Mouse (Mus musculus) spleen, embryonic (tissue): ENCODE measurements around the gene Cxcl12.

Experiments
- CTCF ChIA-PET: fragments of 350-600 bp; sonication (Branson Sonifier 250); formaldehyde crosslinking; loops from one replicate; lab custom pipeline; 2022; lab: Charles Lee

The Cxcl12 gene

GRCm38 (mm10) chr6:117168321-117169011 is at the start of gene Cxcl12:
Cxcl12 (plus strand) TSS chr6:117168535.
- CTCF ChIA-PET, result no interaction called here

DNA sequence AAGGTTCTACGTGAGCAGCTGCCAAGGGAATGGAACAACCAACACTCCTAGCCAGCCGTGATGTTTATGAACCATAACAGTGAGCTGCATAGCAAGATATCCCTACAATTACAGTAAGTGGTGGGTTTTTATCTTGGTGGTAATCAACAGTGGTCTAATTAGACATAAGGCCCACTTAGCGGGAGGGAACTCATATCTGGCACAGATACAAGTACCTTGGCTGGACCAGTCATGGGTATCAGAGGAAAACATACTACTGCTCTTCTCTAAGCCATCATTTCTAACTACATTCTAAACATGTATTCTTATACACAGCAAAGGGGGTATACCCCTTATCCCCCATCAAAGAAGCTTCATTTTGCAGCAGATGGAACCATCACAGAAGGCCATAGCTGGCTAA is 46.3 kb upstream of the Cxcl12 start:
- CTCF ChIA-PET, result no interaction called here

- CTCF ChIA-PET, result no interaction called here
Measured at GRCm38 (mm10) chr6:117126356-117126755, 42.0 kb upstream of the Cxcl12 start.

DNA sequence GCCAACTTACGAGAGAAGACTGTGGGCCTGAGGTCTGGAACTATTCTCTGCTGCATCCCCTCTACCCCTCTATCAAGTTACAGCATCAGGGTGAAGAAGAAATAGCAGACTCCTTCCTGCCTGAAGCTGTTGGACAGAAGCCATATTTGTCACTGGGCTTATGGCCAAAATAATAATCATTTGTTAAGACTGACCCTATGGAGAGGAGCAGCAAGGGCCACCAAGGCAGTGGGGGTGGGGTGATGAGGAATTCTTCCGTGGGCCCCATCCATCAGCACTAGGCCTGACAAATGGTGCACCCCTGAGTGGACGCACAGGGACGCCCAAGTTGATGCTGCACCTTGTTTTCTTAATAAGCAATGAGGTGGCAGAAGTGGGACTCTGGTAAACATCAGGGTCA is 38.9 kb upstream of the Cxcl12 start:
- CTCF ChIA-PET, result no interaction called here

GRCm38 (mm10) chr6:117130680-117131111 is 37.6 kb upstream of the Cxcl12 start:
- CTCF ChIA-PET, result no interaction called here

DNA sequence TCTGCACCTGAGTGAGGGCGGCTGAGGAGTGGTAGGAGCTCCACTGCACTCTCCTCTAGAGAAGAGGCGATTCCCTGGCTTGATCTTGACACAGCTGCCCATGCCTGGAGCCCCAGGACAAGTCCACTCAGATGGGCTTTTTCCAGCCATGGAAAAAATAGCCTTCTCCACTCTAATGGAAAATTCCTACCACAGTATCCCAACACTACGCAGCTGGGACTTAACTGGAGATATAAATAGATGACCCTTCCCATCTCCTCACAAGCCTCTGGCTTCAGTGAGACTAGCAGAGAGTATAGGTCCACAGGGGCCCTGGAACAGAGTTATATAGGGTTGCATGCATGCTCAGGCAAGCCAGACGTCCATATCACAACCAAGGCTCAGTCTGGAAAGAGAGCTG is 33.8 kb upstream of the Cxcl12 start:
- CTCF ChIA-PET, result no interaction called here

GRCm38 (mm10) chr6:117137735-117138134 is 30.6 kb upstream of the Cxcl12 start:
- CTCF ChIA-PET, result interaction anchor here (0.6 kb wide), 1 partner anchor 378 kb away, joined by 3 read pairs; no protein-coding TSS in a partner anchor

DNA sequence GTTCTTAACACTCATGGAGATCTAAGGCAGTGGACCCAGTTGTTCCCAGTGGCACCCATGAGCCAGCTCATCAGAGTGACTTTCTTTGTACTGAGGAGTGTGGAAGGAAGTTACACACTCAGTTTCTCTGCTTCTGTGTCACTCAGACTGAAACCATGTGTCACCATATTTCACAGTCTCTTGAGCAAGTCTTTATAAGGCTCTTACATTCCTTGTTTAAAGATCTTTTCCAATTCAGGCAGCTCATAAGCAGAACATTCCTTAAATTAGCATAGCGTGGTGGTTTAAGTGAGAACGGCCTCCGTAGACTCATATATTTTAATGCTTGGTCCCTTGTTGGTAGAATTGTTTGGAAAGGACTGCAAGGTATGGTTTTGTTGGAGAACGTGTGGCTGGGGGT is 27.4 kb upstream of the Cxcl12 start:
- CTCF ChIA-PET, result no interaction called here

- CTCF ChIA-PET, result no interaction called here
Measured at GRCm38 (mm10) chr6:117146951-117147350, 21.4 kb upstream of the Cxcl12 start.

DNA sequence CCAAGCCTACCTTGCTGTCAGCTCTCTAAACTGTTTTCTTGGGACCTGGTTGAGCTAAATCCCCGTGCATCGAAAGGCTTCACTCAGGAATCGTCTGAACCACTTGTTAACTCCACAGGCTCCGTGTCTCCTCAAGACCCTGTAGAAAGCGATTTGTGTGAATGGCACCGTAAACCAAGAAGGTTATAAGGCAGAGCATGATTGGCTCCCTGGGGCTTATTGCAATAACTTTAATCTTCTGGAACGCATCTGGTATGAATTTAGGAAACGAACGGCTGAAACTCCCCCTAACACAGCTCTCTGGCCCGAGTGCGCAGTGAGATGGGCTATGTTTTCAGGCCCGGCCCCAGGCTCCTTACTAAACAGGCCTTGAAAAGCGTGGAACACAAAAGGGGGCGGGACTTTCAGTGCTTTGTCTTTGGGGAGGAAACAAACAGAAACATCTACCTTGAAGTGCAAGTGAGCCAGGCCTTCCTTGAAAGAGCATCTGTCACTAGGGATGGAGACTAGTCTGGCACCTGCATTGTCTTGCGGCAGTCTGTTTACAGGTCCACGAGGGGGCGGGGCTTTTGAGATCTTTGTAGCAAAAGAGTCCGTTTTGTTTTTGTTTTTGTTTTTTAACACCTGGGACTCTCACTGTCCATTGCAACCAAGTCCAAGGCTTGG is 16.7 kb upstream of the Cxcl12 start:
- CTCF ChIA-PET, result no interaction called here

DNA sequence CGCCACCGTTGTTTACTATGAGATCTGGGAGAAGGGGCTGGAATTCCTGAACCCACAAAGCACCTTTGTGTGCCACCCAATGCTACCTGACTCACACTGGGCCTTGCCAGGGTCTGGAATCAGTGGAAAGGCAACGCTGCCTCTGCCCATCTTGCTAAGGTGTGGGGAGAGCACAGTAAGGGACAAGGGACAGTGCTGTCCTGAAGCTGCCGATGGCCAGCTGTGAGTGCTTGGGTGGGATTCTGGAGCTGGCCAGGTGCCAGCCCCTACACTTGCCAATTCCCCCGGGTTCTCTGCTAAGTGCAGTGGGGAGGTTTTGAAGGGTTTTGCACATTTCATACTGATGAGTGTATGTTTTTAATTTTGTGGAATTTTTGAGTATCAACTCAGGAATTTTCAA is 15.3 kb upstream of the Cxcl12 start:
- CTCF ChIA-PET, result no interaction called here

GRCm38 (mm10) chr6:117156846-117157245 is 11.5 kb upstream of the Cxcl12 start:
- CTCF ChIA-PET, result no interaction called here

DNA sequence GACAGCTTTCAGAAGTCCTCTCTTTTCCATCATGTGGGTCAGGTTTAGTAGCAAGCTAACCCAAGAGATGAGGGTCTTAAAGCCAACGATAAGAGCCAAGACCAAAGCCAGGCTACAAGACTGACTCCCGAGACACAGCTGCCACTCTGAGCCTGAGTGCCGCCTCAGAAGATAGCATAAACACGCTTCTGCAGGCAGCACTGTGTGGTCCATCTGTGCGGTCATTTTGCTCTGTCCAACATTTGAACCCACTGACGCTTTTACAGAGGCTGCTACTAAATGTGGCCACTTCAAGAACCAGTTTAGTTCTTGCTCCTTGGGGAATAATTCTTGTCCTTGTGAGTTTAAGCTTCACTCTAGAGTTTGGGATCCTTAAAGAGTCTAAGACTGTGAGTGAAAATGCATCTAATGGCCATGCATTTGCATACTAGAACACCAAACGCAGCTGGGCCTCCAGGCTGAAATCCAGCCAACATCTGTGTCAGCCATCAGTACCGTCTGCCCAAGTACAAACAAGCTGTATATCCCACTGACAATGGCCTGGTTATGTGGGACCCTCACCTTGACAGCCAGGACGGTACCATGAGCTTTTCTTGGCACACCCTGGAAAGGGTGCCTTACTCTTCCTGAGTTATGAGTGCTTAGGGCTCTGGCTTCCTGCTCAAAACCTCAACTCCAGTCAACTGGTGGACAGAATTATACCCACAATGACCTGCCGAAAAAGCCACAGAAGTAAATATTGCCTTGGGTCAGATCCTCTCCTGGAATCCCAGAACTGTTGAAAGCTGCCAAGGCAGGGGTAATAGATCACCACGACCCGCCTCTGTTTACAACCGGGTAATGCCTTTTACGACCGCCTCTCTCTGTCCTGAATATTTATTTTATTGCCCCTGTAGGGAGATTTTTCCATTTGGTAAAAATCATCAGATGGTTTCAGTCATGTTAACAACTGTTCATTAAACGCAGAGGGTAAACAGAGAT is 8.3 kb upstream of the Cxcl12 start:
- CTCF ChIA-PET, result no interaction called here

- CTCF ChIA-PET, result no interaction called here
Measured at GRCm38 (mm10) chr6:117163486-117163885, 4.8 kb upstream of the Cxcl12 start.

DNA sequence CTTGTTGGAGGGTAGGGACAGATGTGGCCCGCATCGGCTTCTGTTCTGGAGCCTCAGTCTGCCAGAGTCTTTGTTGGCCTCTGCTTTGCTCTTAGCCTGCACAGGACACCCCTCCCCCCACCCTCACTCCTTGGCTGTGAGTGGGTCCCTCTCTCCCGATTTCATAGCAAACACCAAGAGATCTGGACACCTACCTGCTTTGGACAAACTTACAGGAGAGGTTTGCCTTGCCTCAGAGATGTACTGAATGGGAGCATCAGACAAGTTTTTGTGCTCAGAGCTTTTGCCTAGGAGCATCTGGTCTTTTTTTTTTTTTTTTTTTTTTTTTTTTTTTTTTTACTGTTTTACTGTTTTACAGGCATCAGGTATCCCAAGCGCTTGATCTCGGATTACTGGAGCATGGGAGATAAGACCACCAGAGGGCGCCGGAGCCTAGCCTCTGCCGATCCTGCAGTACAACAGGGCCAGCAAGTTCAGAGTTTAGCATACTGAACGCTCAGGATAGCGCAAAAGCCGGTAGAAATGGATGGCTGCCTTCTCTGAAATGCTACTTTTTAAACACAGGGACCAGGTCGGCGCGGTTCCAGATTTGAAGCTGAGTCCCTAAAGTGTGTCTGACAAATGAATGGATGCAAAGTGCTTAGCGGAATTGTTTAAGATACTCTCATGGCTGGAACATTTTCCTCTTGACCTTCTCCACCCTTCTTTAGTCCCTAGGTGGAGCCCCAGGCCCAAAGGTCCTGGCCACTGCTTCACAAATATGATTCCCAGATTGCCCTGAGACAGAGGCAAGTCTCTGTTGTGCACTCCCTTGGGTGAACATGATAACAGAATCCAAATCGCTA is 1.5 kb upstream of the Cxcl12 start:
- CTCF ChIA-PET, result interaction anchor here (0.6 kb wide), 2 partner anchors 38 to 1183 kb away, joined by 3 to 10 read pairs; no protein-coding TSS in a partner anchor

DNA sequence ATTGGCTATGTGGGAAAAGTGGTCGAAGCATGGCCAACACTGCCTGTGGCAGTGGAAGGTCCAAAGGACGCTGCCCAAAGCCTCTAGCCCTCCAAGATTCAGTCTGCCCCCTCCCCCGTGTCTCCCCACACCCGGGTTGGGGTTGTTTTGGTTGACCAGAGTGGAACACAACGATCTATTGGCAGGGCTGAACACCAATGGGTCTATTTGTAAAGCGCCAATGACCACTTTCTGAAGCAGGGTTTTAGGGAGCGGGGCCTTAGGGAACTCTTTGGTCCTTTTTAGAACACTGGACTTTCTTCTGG is 957 bp upstream of the Cxcl12 start:
- CTCF ChIA-PET, result no interaction called here

DNA sequence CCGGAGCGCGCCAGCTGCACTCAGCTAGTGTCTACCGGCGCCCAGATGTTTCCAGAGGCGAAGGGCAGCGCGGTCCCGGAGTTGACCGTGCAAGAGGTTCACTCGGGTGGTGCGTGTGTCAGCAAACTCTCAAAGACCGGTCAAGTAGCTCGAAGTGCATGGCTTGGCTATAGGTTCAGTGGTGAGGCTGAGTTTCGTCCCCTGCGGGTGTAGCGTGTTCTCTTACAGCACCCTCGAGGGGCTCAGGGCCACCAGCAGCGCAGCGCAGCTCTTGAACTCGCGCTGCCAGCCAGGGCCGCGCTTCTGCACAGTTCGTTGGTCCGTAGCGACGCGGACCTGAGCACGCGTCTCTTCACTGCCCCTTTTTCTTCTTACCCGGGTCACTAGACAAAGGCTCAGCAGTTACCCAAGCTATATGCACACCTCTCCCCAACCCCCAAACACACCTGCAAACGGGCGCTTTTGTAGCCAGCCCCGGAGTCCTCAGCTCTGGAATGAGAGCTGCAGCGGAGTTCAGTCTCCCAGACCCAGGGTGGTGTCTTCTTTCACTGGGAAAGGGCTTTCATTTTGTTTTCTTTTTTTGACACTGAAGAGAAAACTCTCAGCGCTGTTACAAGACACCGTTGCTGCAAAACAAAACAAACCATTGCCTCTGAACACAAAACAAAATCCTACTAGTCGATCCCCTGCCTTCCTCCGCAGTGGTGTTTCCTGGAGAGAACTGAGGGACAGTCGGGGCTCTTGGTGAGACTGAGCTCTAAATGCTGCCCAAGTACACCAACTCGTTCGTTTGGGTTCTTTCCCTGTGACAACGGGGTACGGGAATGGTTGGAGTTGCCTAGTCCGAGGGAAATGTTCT is 945 bp downstream of the Cxcl12 start:
- CTCF ChIA-PET, result no interaction called here

DNA sequence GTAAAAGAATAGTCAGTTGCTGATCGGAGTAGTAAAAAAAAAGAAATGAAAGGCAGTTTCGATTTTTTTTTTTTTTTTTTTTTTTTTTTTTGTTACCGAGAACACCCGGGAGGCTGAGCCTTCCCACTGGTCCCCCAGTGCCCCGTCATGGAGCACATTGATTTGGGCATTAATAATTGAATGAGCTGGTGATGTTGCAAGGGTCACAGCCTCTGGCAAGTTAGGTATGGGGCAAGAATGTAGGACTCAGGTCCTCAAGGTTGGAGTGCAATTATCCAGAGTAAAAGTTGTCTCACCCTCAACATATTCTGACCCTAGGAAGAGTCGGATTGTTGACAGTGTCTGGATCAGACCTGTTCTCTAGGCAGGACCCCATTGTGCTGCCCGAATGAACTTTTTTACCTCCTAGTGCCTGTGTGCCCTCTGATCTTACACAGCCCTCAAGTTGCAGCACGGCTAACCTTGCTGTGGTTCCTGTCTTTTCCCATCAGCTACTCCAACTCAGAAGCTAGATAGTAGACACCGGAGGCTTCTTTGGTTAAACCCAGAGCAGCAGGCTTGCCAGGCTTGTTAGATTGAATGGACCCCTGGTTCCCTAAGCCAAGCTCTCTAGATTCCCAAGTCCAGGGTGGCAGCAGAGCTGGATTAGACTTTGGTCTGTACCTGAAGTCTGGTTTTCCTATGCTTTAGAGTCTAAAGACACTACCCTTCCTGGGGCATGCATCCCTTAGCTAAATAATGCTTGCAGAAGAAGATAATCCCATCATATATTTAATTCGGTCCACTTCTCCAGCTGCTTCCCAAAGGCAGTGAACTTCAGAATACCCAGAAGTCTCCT is 1.8 kb downstream of the Cxcl12 start:
- CTCF ChIA-PET, result interaction anchor here (0.5 kb wide), 1 partner anchor 1026 kb away, joined by 3 read pairs; no protein-coding TSS in a partner anchor

DNA sequence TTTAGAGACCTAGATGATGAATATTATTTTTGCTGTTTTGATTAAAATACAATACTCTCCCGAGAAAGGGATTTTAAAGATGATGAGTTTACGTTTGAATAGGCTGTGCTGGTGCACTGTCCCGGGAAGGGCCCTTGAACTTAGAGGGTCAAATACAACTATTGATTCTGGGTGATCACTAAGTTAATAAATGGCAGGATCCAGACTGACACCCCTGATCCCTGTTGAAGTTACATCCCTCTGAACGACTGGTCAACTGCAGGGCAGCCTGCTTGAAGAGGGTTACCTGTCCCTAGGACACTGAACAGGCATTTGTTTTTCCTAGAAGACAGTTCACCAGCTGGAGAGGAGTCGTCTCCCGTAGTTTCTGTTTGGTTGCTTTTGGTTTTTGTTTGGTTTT is 4.0 kb downstream of the Cxcl12 start:
- CTCF ChIA-PET, result no interaction called here
